Mouse (Mus musculus) embryonic fibroblast, embryonic 13.5 days (primary cell): ENCODE measurements at regions not wholly inside any gene's neighbourhood (a gene's known extent, or its start where the extent isn't known, plus 50 kb on each side); places are given as distances from the start of the nearest gene placed in this dataset.

Experiments
- CTCF ChIP-seq: IDR thresholded peaks from 2 replicates; pipeline ENCODE4 v1.5.1; 2011; ENCODE audit warnings: mild to moderate bottlenecking, control low read depth, low read length, moderate library complexity, borderline replicate concordance; ENCODE audit not compliant: insufficient read depth
- POLR2A ChIP-seq: IDR thresholded peaks from 2 replicates; pipeline ENCODE4 v1.6.1; 2011; ENCODE audit warnings: low read depth, mild to moderate bottlenecking, control low read depth, low read length, moderate library complexity

- TF ChIP-seq CTCF (no peak), POLR2A (no peak)
These were observed 56.6 kb upstream of the Laptm4a start for GRCm38 (mm10) chr12:8864830-8865229.
